Mouse (Mus musculus) heart, embryonic 14.5 days (tissue): ENCODE measurements at regions not wholly inside any gene's neighbourhood (a gene's known extent, or its start where the extent isn't known, plus 50 kb on each side); places are given as distances from the start of the nearest gene placed in this dataset.

ENCODE experiments used
- ATAC-seq: fragments of 200-750 bp; cut with Nextera tagmentation; 2 replicates; pipeline ENCODE4 v1.8.0; 2017; ENCODE audit warnings: low read depth, moderate TSS enrichment; ENCODE audit not compliant: insufficient number of reproducible peaks, insufficient read depth, low FRiP score
- H3K27ac ChIP-seq, 2 experiments: fragments of 200-500 bp in 1 of 2; fragments of 300-500 bp in 1 of 2; sonication (generic) in 1 of 2; replicated peaks in 1 of 2; 2 replicates each; pipeline ENCODE4 v1.5.1; 2012 to 2014; ENCODE audit warnings: low read depth in 2 of 2, low read length in 2 of 2, control low read depth in 1 of 2, mild to moderate bottlenecking in 1 of 2, mixed read lengths in 1 of 2; ENCODE audit not compliant: control insufficient read depth in 1 of 2, insufficient read depth in 1 of 2
- H3K27me3 ChIP-seq: fragments of 300-500 bp; sonication (generic); 2 replicates; pipeline ENCODE4 v1.6.1; 2014; ENCODE audit warnings: mild to moderate bottlenecking, low read length, control low read depth; ENCODE audit not compliant: control insufficient read depth, insufficient read depth
- H3K36me3 ChIP-seq: fragments of 300-500 bp; sonication (generic); 2 replicates; pipeline ENCODE4 v1.6.1; 2014; ENCODE audit warnings: mild to moderate bottlenecking, control low read depth, low read length, mixed read lengths; ENCODE audit not compliant: control insufficient read depth, insufficient read depth
- H3K4me1 ChIP-seq, 2 experiments: fragments of 200-500 bp in 1 of 2; fragments of 300-500 bp in 1 of 2; sonication (generic) in 1 of 2; 2 replicates each; pipeline ENCODE4 v1.6.1; 2012 to 2014; ENCODE audit warnings: low read length in 2 of 2, control low read depth in 1 of 2, mixed read lengths in 1 of 2; ENCODE audit not compliant: control insufficient read depth in 2 of 2, insufficient read depth in 2 of 2
- H3K4me2 ChIP-seq: fragments of 300-500 bp; sonication (generic); 2 replicates; pipeline ENCODE4 v1.6.1; 2014; ENCODE audit warnings: mild to moderate bottlenecking, low read length
- H3K4me3 ChIP-seq, 2 experiments: fragments of 200-500 bp in 1 of 2; fragments of 300-500 bp in 1 of 2; sonication (generic) in 1 of 2; 2 replicates each; pipeline ENCODE4 v1.5.1; 2012 to 2014; ENCODE audit warnings: low read length in 2 of 2, mild to moderate bottlenecking in 2 of 2, control low read depth in 1 of 2, low read depth in 1 of 2, moderate library complexity in 1 of 2; ENCODE audit not compliant: control insufficient read depth in 1 of 2, insufficient read depth in 1 of 2
- H3K9ac ChIP-seq: fragments of 300-500 bp; sonication (generic); 2 replicates; pipeline ENCODE4 v1.6.1; 2014; ENCODE audit warnings: mild to moderate bottlenecking, low read length
- H3K9me3 ChIP-seq: fragments of 300-500 bp; sonication (generic); 2 replicates; pipeline ENCODE4 v1.6.1; 2016; ENCODE audit warnings: low read length, control low read depth; ENCODE audit not compliant: control insufficient read depth
- WGBS: fragments of 180-500 bp; shearing (Covaris S2); extraction: QIAGEN DNeasy Blood & Tissue Kit; methylation state at CpG from one replicate; pipeline ENCODE4 v1.1.7; 2014; 5-methylcytosine and 5-hydroxymethylcytosine counted together

- WGBS: 74% methylated on average over 4 of the region's 4 CpGs
- no peaks in the 10 kb centered on the region for H3K27me3 ChIP-seq
- no peak for ATAC-seq
These were observed 119.6 kb upstream of the Zfp706 start for GRCm38 (mm10) chr15:37127170-37127569.

DNA sequence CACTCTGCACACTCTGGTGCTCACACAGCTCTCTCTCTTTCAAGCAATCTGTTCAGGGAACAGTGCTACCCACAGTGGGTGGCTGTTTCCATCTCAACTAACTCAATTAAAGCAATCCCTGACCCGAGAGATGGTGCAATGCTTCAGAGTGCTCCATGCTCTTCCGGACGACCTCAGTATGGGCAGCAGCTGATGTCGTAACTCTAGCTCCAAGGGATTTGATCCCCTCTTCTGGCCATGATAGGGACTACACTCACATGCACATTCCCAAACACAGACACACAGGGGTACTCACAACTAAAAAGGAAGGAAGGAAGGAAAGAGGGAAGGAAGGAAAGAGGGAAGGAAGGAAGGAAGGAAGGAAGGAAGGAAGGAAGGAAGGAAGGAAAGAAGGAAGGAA, 118.2 kb upstream of the Zfp706 start:
- H3K9me3 ChIP-seq: peaks cover 2% of the 10 kb centered on the region; the same call in 1 of the 2 replicates
- no peak overlapping the region for H3K27ac ChIP-seq
- H3K9ac ChIP-seq: no peak overlapping the region
- no peaks in the 10 kb centered on the region for H3K27me3 ChIP-seq
- H3K4me3 ChIP-seq: no peak overlapping the region
- 77% methylated on average over 4 of the region's 4 CpGs for WGBS
- no peaks in the 10 kb centered on the region for H3K4me1 ChIP-seq
- ATAC-seq: no peak
- no peak overlapping the region for H3K4me2 ChIP-seq
- no peaks in the 10 kb centered on the region for H3K36me3 ChIP-seq

More at GRCm38 (mm10) chr15:37127170-37127569, 119.6 kb upstream of the Zfp706 start:
- Histone ChIP-seq H3K4me3 (no peak overlapping the region), H3K27ac (no peak overlapping the region), H3K36me3 (no peaks in the 10 kb centered on the region), H3K9ac (no peak overlapping the region), H3K4me2 (no peak overlapping the region), H3K4me1 (no peaks in the 10 kb centered on the region), H3K9me3 (peaks cover 8% of the 10 kb centered on the region; the same call in 1 of the 2 replicates)

DNA sequence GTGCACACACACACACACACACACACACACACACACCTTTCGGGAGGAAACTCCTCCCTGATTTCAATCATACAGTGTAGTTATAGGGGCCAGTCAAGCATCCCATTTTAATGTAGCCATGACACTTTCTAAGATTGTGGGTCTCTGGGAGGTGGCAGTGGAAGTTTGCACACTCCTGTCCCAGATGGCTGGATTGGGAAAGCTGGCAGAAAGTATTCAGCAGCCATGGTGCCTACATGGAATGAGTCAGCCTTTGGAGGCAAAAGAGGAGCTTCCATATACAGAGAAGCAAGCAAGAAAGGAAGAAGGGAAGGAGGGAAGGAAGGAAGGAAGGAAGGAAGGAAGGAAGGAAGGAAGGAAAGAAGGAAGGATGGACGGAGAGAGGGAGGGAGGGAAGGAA, 117.4 kb upstream of the Zfp706 start:
- 89% methylated on average over 2 of the region's 2 CpGs for WGBS
- H3K4me3 ChIP-seq: no peak overlapping the region
- no peaks in the 10 kb centered on the region for H3K27me3 ChIP-seq
- ATAC-seq: no peak
- no peak overlapping the region for H3K9ac ChIP-seq
- H3K36me3 ChIP-seq: no peaks in the 10 kb centered on the region
- no peak overlapping the region for H3K27ac ChIP-seq
- H3K4me1 ChIP-seq: no peaks in the 10 kb centered on the region
- no peak overlapping the region for H3K4me2 ChIP-seq
- peaks cover 2% of the 10 kb centered on the region; the same call in 1 of the 2 replicates for H3K9me3 ChIP-seq

GRCm38 (mm10) chr15:37124299-37124698, 116.7 kb upstream of the Zfp706 start:
- 84% methylated on average over 7 of the region's 7 CpGs for WGBS
- Histone ChIP-seq H3K4me3 (no peak overlapping the region), H3K36me3 (no peaks in the 10 kb centered on the region), H3K27me3 (no peaks in the 10 kb centered on the region), H3K27ac (no peak overlapping the region), H3K4me1 (no peaks in the 10 kb centered on the region), H3K9me3 (peaks cover 2% of the 10 kb centered on the region; the same call in 1 of the 2 replicates), H3K4me2 (no peak overlapping the region), H3K9ac (no peak overlapping the region)
- ATAC-seq: no peak

- Histone ChIP-seq H3K36me3 (no peaks in the 10 kb centered on the region), H3K9me3 (no peaks in the 10 kb centered on the region), H3K4me3 (no peak overlapping the region), H3K4me1 (no peaks in the 10 kb centered on the region), H3K27me3 (no peaks in the 10 kb centered on the region), H3K9ac (no peak overlapping the region), H3K4me2 (no peak overlapping the region), H3K27ac (no peak overlapping the region)
- WGBS: 20% methylated on average over 6 of the region's 6 CpGs
- ATAC-seq: no peak
These were observed 112.8 kb upstream of the Zfp706 start for GRCm38 (mm10) chr15:37120381-37120780.

GRCm38 (mm10) chr15:37114119-37114518, 106.5 kb upstream of the Zfp706 start:
- Histone ChIP-seq H3K27ac (no peak overlapping the region), H3K36me3 (no peaks in the 10 kb centered on the region), H3K4me1 (no peaks in the 10 kb centered on the region), H3K4me3 (no peak overlapping the region), H3K27me3 (no peaks in the 10 kb centered on the region), H3K9ac (no peak overlapping the region), H3K9me3 (peaks cover 5% of the 10 kb centered on the region; the same call in 1 of the 2 replicates), H3K4me2 (no peak overlapping the region)
- WGBS: 14% methylated on average over 8 of the region's 8 CpGs
- ATAC-seq: no peak

DNA sequence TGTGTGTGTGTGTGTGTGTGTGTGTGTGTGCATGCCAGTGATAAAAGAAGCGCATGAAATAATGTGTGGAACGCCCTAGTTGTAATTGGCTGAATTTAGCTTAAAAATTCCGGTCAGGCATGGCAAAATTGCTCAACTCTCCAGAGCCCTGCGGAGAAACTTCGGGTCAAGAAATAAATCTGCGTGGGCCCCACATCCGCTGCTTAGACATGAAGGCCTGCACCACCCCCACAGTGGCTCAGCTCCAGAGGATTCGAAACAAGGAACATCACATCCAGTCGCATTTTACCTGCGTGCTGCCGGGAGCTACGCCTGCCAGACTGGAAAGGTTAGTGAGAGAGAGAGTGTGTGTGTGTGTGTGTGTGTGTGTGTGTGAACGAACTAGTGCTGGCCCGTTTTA, 102.9 kb upstream of the Zfp706 start:
- no peak overlapping the region for H3K4me2 ChIP-seq
- H3K36me3 ChIP-seq: no peaks in the 10 kb centered on the region
- H3K4me3 ChIP-seq: no peak overlapping the region
- peaks cover 5% of the 10 kb centered on the region; the same call in 1 of the 2 replicates for H3K9me3 ChIP-seq
- no peak overlapping the region for H3K9ac ChIP-seq
- no peak for ATAC-seq
- no peak overlapping the region for H3K27ac ChIP-seq
- no peaks in the 10 kb centered on the region for H3K27me3 ChIP-seq
- 97% methylated on average over 14 of the region's 14 CpGs for whole genome bisulfite sequencing
- H3K4me1 ChIP-seq: no peaks in the 10 kb centered on the region

DNA sequence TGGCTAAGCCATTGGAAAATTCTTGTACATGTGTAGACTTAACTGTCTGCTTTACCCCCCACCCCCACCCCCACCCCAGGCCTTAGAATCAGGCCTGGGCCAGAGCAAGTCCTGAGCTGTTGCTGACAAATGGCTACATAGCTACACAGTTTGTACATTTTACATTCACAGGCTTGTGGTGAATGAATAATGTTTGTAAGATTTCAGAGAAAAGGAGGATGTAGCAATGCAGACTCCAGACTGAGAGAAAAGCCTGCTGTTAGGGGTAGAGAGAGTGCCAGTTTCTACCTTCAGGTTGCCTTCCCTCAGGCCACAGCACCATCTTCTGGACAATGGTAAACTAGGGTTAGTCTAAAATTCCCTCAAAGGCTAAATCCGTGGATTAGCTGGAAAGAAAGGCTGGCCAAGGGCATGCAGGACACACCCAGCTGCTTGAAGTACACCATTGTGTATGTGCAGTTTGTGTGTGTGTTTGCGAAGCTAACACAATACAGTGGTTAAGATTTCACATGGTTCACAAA, 94.5 kb upstream of the Zfp706 start:
- no peaks in the 10 kb centered on the region for H3K36me3 ChIP-seq
- 0 out of 4 replicates have a peak, but pooled peaks cover 0 to 3% of the 10 kb centered on the region in 2 experiments for H3K4me1 ChIP-seq
- no peak for ATAC-seq
- H3K9me3 ChIP-seq: no peaks in the 10 kb centered on the region
- WGBS: 56% methylated on average over 2 of the region's 2 CpGs
- no peak overlapping the region for H3K4me2 ChIP-seq
- no peak overlapping the region for H3K4me3 ChIP-seq
- H3K27ac ChIP-seq: no peak overlapping the region
- no peak overlapping the region for H3K9ac ChIP-seq
- no peaks in the 10 kb centered on the region for H3K27me3 ChIP-seq
